Mouse (Mus musculus) adrenal gland, postnatal 4 days (tissue): ENCODE measurements around the gene Zfp69. TPM values are rescaled to one million over a fixed set of nuclear protein-coding genes. Genes with fewer than 3 reads are reported as not detected.
A peak's percentile ranks its signal among the peaks of the same experiment; 100 is the strongest.

ENCODE experiments used
- DNase-seq, 2 experiments: peaks; one replicate each; pipeline ENCODE4 v3.0.0; 2021 to 2022; ENCODE audit warnings: low spot score in 2 of 2, mixed read lengths in 2 of 2
- total RNA-seq, 2 experiments: library from RNA; stranded (reverse); gene quantifications; 2 replicates each; pipeline ENCODE4 v1.2.3; 2021

Gene Zfp69
- total RNA-seq, 2 experiments from 2014 or later = 5.8 to 6.7 TPM

- no peak for DNase-seq
These were observed 26.1 kb downstream of the Zfp69 start for GRCm38 (mm10) chr4:120925386-120925785.

- peak; percentile 89 to 92 for DNase-seq
These were observed 26.8 kb downstream of the Zfp69 start, which contains the start of gene Exo5 for GRCm38 (mm10) chr4:120924554-120925299. Gene Exo5, minus strand, starts transcription at chr4:120925017.

GRCm38 (mm10) chr4:120921461-120921860 is 30.0 kb downstream of the Zfp69 start:
- no peak for DNase-seq

- no peak for DNase-seq
These were observed 37.0 kb downstream of the Zfp69 start for GRCm38 (mm10) chr4:120914501-120914900.

- DNase-seq = no peak
These were observed 37.6 kb downstream of the Zfp69 start for GRCm38 (mm10) chr4:120913861-120914260.

- DNase-seq = no peak
These were observed 38.1 kb downstream of the Zfp69 start for GRCm38 (mm10) chr4:120913443-120913842.

GRCm38 (mm10) chr4:120912866-120913265 is 38.6 kb downstream of the Zfp69 start:
- no peak for DNase-seq

- DNase-seq = no peak
These were observed 40.4 kb downstream of the Zfp69 start for GRCm38 (mm10) chr4:120911086-120911485.

- no peak for DNase-seq
These were observed 41.8 kb downstream of the Zfp69 start for GRCm38 (mm10) chr4:120909558-120910150.

- DNase-seq = no peak
These were observed 45.9 kb downstream of the Zfp69 start for GRCm38 (mm10) chr4:120905644-120906043.

- DNase-seq = no peak
These were observed 47.0 kb downstream of the Zfp69 start for GRCm38 (mm10) chr4:120904533-120904932.

- DNase-seq = no peak
These were observed 55.5 kb downstream of the Zfp69 start for GRCm38 (mm10) chr4:120895810-120896584.

- no peak for DNase-seq
These were observed 56.3 kb downstream of the Zfp69 start for GRCm38 (mm10) chr4:120895226-120895625.

GRCm38 (mm10) chr4:120894584-120894983 is 56.9 kb downstream of the Zfp69 start:
- no peak for DNase-seq

- no peak for DNase-seq
These were observed 57.7 kb downstream of the Zfp69 start for GRCm38 (mm10) chr4:120893656-120894401.

GRCm38 (mm10) chr4:120892516-120892915 is 59.0 kb downstream of the Zfp69 start:
- no peak for DNase-seq

- DNase-seq = no peak
These were observed 59.5 kb downstream of the Zfp69 start for GRCm38 (mm10) chr4:120891960-120892359.

- no peak for DNase-seq
These were observed 60.6 kb downstream of the Zfp69 start for GRCm38 (mm10) chr4:120890754-120891440.

GRCm38 (mm10) chr4:120888884-120889283 is 62.6 kb downstream of the Zfp69 start:
- DNase-seq = no peak

GRCm38 (mm10) chr4:120887381-120888112 is 64.0 kb downstream of the Zfp69 start:
- DNase-seq = no peak
